Mouse (Mus musculus): ENCODE results near the gene Pgbd5. TPM values are rescaled to one million over a fixed set of nuclear protein-coding genes. Genes with fewer than 3 reads are reported as not detected.

Pgbd5 gene
- not detected for total RNA-seq (2023)

GRCm38 (mm10) chr8:124439558-124439957, at the start of gene Pgbd5:
Gene Pgbd5 (minus strand): TSS chr8:124439658.

Other genes with a start within 250 kb of the Pgbd5 start
- 23.6 TPM for gene Galnt2, start 208.3 kb downstream of the Pgbd5 start, total RNA-seq (2023)
- gene Cog2, start 81.1 kb upstream of the Pgbd5 start, total RNA-seq (2023) = 44.8 TPM
- not detected for gene Agt, start 130.0 kb upstream of the Pgbd5 start, total RNA-seq (2023)
- gene Capn9, start 136.5 kb upstream of the Pgbd5 start, total RNA-seq (2023) = not detected
- gene 2310022B05Rik, start 223.7 kb upstream of the Pgbd5 start, total RNA-seq (2023) = 8.4 TPM

All from CD4-positive naive resting alpha-beta T cell, adult 57 days (primary cell).